Comparison of ENCODE assay signal across 18 mouse cellular contexts in genomic region chr19:55722376-55722775, GRCm38 (mm10). TPM values are rescaled to one million over a fixed set of nuclear protein-coding genes. Genes with fewer than 3 reads are reported as not detected.
A peak's percentile ranks its signal among the peaks of the same experiment; 100 is the strongest.
DNase-seq lines count a peak whose midpoint lies in the region; ATAC-seq and TF ChIP-seq lines count a peak whose summit lies in the region.
"Had no signal": no experiment of that assay in that cellular context is flagged by ENCODE, and none has a peak within 500 bp of the region (broad histone marks: within the 10 kb centered on the region; RNA-seq: fewer than 3 reads in every experiment).

No protein-coding gene starts in this region.

- TF ChIP-seq POLR2A in ES-Bruce4 (IDR thresholded peaks at IDR 0.05; ENCODE audit: insufficient read depth, low read length), result no peak

- H3K36me3 ChIP-seq in hindbrain, embryonic 13.5 days, result no peaks in the 10 kb centered on the region
- H3K36me3 ChIP-seq in hindbrain, embryonic 10.5 days, result no peaks in the 10 kb centered on the region
- H3K36me3 ChIP-seq in ES-Bruce4 (ENCODE audit: control insufficient read depth, insufficient read depth, low read length, poor library complexity, severe bottlenecking), result no peaks in the 10 kb centered on the region
- H3K36me3 ChIP-seq in embryonic facial prominence, embryonic 14.5 days (ENCODE audit: control insufficient read depth, insufficient read depth, low read length), result no peaks in the 10 kb centered on the region
- H3K36me3 ChIP-seq in stomach, embryonic 14.5 days (ENCODE audit: control insufficient read depth, insufficient read depth, low read length), result no peaks in the 10 kb centered on the region
- H3K36me3 ChIP-seq: embryonic facial prominence, embryonic 12.5 days; hindbrain, embryonic 15.5 days had no signal

- no peak overlapping the region for H3K4me2 ChIP-seq in hindbrain, embryonic 13.5 days
- H3K4me2 ChIP-seq in embryonic facial prominence, embryonic 14.5 days (ENCODE audit: low read depth, low read length), result no peak overlapping the region
- no peak overlapping the region for H3K4me2 ChIP-seq in stomach, embryonic 14.5 days (replicated peaks; ENCODE audit: low read depth, low read length)
- H3K4me2 ChIP-seq: embryonic facial prominence, embryonic 12.5 days; hindbrain, embryonic 15.5 days had no signal

- 26% methylated on average over 6 of the region's 6 CpGs for WGBS in hindbrain, embryonic 13.5 days
- WGBS in hindbrain, embryonic 10.5 days, result 32% methylated on average over 6 of the region's 6 CpGs
- WGBS in embryonic facial prominence, embryonic 14.5 days, result 21% methylated on average over 6 of the region's 6 CpGs
- 17% methylated on average over 6 of the region's 6 CpGs for WGBS in stomach, embryonic 14.5 days

- H3K9ac ChIP-seq in hindbrain, embryonic 13.5 days, result 0 out of 2 replicates have a peak overlapping the region, but pooled peaks have one; percentile 13
- no peak overlapping the region for H3K9ac ChIP-seq in ES-Bruce4 (ENCODE audit: low read depth, poor library complexity, severe bottlenecking)
- 0 out of 2 replicates have a peak overlapping the region, but pooled peaks have one; percentile 10 for H3K9ac ChIP-seq in embryonic facial prominence, embryonic 14.5 days (ENCODE audit: low read depth, low read length)
- no peak overlapping the region for H3K9ac ChIP-seq in stomach, embryonic 14.5 days (replicated peaks; ENCODE audit: low read depth, low read length)
- H3K9ac ChIP-seq: embryonic facial prominence, embryonic 12.5 days; hindbrain, embryonic 15.5 days had no signal

- H3K27me3 ChIP-seq in hindbrain, embryonic 13.5 days, result peaks cover 12% of the 10 kb centered on the region; the same call in 1 of the 2 replicates
- H3K27me3 ChIP-seq in hindbrain, embryonic 10.5 days (ENCODE audit: insufficient read depth, poor library complexity, severe bottlenecking), result no peaks in the 10 kb centered on the region
- H3K27me3 ChIP-seq in ES-Bruce4 (ENCODE audit: control insufficient read depth, insufficient read depth, low read length, poor library complexity, severe bottlenecking), result no peaks in the 10 kb centered on the region
- H3K27me3 ChIP-seq in embryonic facial prominence, embryonic 14.5 days (replicated peaks; ENCODE audit: control insufficient read depth, insufficient read depth, low read length), result no peaks in the 10 kb centered on the region
- H3K27me3 ChIP-seq in stomach, embryonic 14.5 days (ENCODE audit: control insufficient read depth, insufficient read depth, low read length), result no peaks in the 10 kb centered on the region
- H3K27me3 ChIP-seq: embryonic facial prominence, embryonic 12.5 days; hindbrain, embryonic 15.5 days had no signal

- H3K4me3 ChIP-seq in hindbrain, embryonic 13.5 days, result no peak overlapping the region
- no peak overlapping the region for H3K4me3 ChIP-seq in hindbrain, embryonic 10.5 days
- no peak overlapping the region for H3K4me3 ChIP-seq in ES-Bruce4 (ENCODE audit: low read depth, low read length)
- H3K4me3 ChIP-seq in embryonic facial prominence, embryonic 14.5 days (ENCODE audit: low read depth, low read length), result no peak overlapping the region
- H3K4me3 ChIP-seq in stomach, embryonic 14.5 days (ENCODE audit: low read depth, low read length), result no peak overlapping the region
- H3K4me3 ChIP-seq: embryonic facial prominence, embryonic 12.5 days; hindbrain, embryonic 15.5 days had no signal

- no peak overlapping the region for H3K27ac ChIP-seq in hindbrain, embryonic 13.5 days
- H3K27ac ChIP-seq in hindbrain, embryonic 10.5 days, result no peak overlapping the region; the same call in 1 of the 2 replicates
- peak overlapping the region; percentile 51 for H3K27ac ChIP-seq in ES-Bruce4 (ENCODE audit: insufficient read depth, low read length)
- H3K27ac ChIP-seq in embryonic facial prominence, embryonic 14.5 days (replicated peaks; ENCODE audit: low read depth, low read length), result no peak overlapping the region
- peak overlapping the region; percentile 52 for H3K27ac ChIP-seq in stomach, embryonic 14.5 days (ENCODE audit: low read length)
- H3K27ac ChIP-seq: embryonic facial prominence, embryonic 12.5 days; hindbrain, embryonic 15.5 days had no signal

- H3K9me3 ChIP-seq in hindbrain, embryonic 13.5 days, result 0 out of 2 replicates have a peak, but pooled peaks cover 2% of the 10 kb centered on the region
- H3K9me3 ChIP-seq in hindbrain, embryonic 10.5 days, result no peaks in the 10 kb centered on the region
- H3K9me3 ChIP-seq in ES-Bruce4 (replicated peaks; ENCODE audit: control insufficient read depth, insufficient read depth, low read length, poor library complexity, severe bottlenecking), result no peaks in the 10 kb centered on the region
- H3K9me3 ChIP-seq in embryonic facial prominence, embryonic 14.5 days (ENCODE audit: control insufficient read depth, low read length), result 0 out of 2 replicates have a peak, but pooled peaks cover 3% of the 10 kb centered on the region
- no peaks in the 10 kb centered on the region for H3K9me3 ChIP-seq in stomach, embryonic 14.5 days (ENCODE audit: control insufficient read depth, low read depth, low read length)
- H3K9me3 ChIP-seq: embryonic facial prominence, embryonic 12.5 days; hindbrain, embryonic 15.5 days had no signal

- H3K4me1 ChIP-seq in hindbrain, embryonic 13.5 days (replicated peaks), result 0 out of 2 replicates have a peak, but pooled peaks cover 2% of the 10 kb centered on the region
- peaks cover 5% of the 10 kb centered on the region for H3K4me1 ChIP-seq in hindbrain, embryonic 10.5 days (replicated peaks)
- peaks cover 8% of the 10 kb centered on the region for H3K4me1 ChIP-seq in ES-Bruce4 (ENCODE audit: control insufficient read depth, insufficient read depth, low read length)
- peaks cover 6% of the 10 kb centered on the region; the same call in 1 of the 2 replicates for H3K4me1 ChIP-seq in embryonic facial prominence, embryonic 14.5 days (ENCODE audit: control insufficient read depth, insufficient read depth, low read length)
- H3K4me1 ChIP-seq in stomach, embryonic 14.5 days (ENCODE audit: control insufficient read depth, insufficient read depth, low read length), result no peaks in the 10 kb centered on the region
- H3K4me1 ChIP-seq: hindbrain, embryonic 15.5 days had no signal

- no peak for DNase-seq in hindbrain, embryonic 10.5 days (ENCODE audit: low spot score)
- DNase-seq in embryonic facial prominence, embryonic 14.5 days (ENCODE audit: low spot score), result no peak
- DNase-seq in right cerebral cortex, postnatal 10 days (ENCODE audit: low spot score in 2 of 2), result no peak
- DNase-seq in gastrocnemius, adult 18-20 months (ENCODE audit: low spot score), result no peak
- no peak for DNase-seq in adipocyte (ENCODE audit: low spot score)
- DNase-seq: cerebellum, adult 18-20 months; gastrocnemius, postnatal 10 days; heart, postnatal 14 days; kidney, adult 18-20 months; lung, adult 18-20 months; right cerebral cortex, adult 18-20 months; spleen, adult 18-20 months; thymus, postnatal 4 days had no signal

- TF ChIP-seq EP300 in ES-Bruce4 (IDR thresholded peaks at IDR 0.05; ENCODE audit: insufficient read depth, low read depth, low read length), result 0 out of 2 replicates have a peak, but pooled peaks have one; percentile 61

- no peak for ATAC-seq in hindbrain, embryonic 13.5 days (ENCODE audit: low FRiP score)
- ATAC-seq in embryonic facial prominence, embryonic 14.5 days (ENCODE audit: low read depth), result no peak
- no peak for ATAC-seq in stomach, embryonic 14.5 days (ENCODE audit: insufficient number of reproducible peaks, insufficient read depth, low FRiP score, low read depth)

- TF ChIP-seq CTCF in ES-Bruce4 (IDR thresholded peaks at IDR 0.05; ENCODE audit: low read depth, low read length), result no peak

RNA-seq across cellular contexts. Expression of gene Tcf7l2, which starts 19.2 kb away (rescaled TPM):
- 29.6 and 36.3 TPM in 2 replicates for polyA plus RNA-seq in hindbrain, embryonic 13.5 days (2015; fragmentation: Nextera tagmentation; extraction: Ambion mirVana)
- polyA plus RNA-seq in hindbrain, embryonic 10.5 days (2016; fragmentation: Nextera tagmentation; extraction: Ambion mirVana), result 58.6 and 61.0 TPM in 2 replicates
- polyA plus RNA-seq in ES-Bruce4 (2011; ENCODE audit: insufficient read depth, insufficient read length, low read depth, missing spikeins), result 23.8 and 29.0 TPM in 2 replicates
- 106 and 124 TPM in 2 replicates for polyA plus RNA-seq in embryonic facial prominence, embryonic 14.5 days (2014; fragmentation: Nextera tagmentation; extraction: Ambion mirVana)
- 143 and 151 TPM in 2 replicates for polyA plus RNA-seq in stomach, embryonic 14.5 days (2014; fragmentation: Nextera tagmentation; extraction: Ambion mirVana)
- 1 to 10 TPM; 6.9 to 7.8 TPM for total RNA-seq in gastrocnemius, adult 18-20 months (2021)

Comparison
In these comparisons a context has a peak if more than half of its experiments do, and no peak if none do; other contexts are left out.
1. H3K27ac ChIP-seq: peak in ES-Bruce4 (single experiment) and stomach, embryonic 14.5 days (single experiment); none in hindbrain, embryonic 13.5 days (single experiment), hindbrain, embryonic 10.5 days (single experiment) and embryonic facial prominence, embryonic 14.5 days (single experiment).
2. H3K9ac ChIP-seq: peak in hindbrain, embryonic 13.5 days (single experiment) and embryonic facial prominence, embryonic 14.5 days (single experiment); none in ES-Bruce4 (single experiment) and stomach, embryonic 14.5 days (single experiment).